Mouse (Mus musculus): ENCODE measurements around the gene Wnt8b.

The Wnt8b gene

GRCm38 (mm10) chr19:44554861-44555590 is 61.8 kb downstream of the Wnt8b start, which contains the start of gene Ndufb8:
TSS of gene Ndufb8 (minus strand) at chr19:44555440.
- ATAC-seq (ENCODE audit: low TSS enrichment): peak; percentile 96

- peak; percentile 100 for ATAC-seq (ENCODE audit: low TSS enrichment)
Observed at GRCm38 (mm10) chr19:44562652-44563206, 69.5 kb downstream of the Wnt8b start, which contains the start of gene Hif1an. TSS of gene Hif1an (plus strand) at chr19:44562850.

Data from frontal cortex, adult (tissue).